ENCODE assay signal across 27 mouse cellular contexts in the genomic region with DNA sequence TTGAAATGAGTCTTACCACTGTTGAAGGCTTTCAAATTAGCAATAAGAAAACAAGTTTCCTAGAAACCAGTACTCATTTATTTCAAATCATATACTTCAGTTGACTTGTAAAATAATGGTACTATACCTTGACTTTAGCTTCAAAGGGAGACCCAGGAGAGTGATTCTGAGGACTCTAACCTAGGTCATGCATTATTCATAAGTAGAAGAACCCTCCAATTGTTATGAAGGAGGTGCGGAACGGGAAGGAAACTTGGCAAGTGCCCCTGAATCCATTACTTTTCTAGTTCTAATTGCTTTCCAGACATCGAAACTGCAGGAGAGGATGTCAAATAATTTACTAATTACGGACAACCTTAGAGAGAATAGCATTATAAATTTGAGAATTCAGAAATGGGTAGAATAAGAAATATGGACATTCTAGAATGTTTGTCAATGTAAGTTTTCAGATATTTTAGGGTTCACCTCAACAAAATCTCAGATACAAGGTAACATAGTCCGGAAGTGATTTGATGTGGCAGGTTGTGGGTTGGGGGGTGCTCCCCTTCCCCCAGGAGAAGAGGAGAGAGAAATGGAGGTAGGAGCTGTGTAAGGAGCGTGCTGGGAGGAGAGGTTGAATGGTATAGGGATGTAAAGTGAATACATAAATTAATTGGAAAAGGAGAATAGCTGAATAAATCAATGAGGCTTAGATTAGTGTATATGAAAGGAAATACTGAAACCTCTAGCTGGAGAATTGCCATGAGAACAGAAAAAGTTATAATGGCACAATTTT.
A peak's percentile ranks its signal among the peaks of the same experiment; 100 is the strongest.
DNase-seq lines count a peak whose midpoint lies in the region; ATAC-seq lines count a peak whose summit lies in the region.
"Had no signal": no experiment of that assay in that cellular context is flagged by ENCODE, and none has a peak within 500 bp of the region (broad histone marks: within the 10 kb centered on the region; RNA-seq: fewer than 3 reads in every experiment).

No protein-coding gene starts in this region.

- no peak for DNase-seq in forebrain, embryonic 11.5 days (ENCODE audit: low spot score)
- DNase-seq in forebrain, embryonic 10.5 days (ENCODE audit: extremely low spot score, low spot score) = no peak
- no peak for DNase-seq in neural tube, embryonic 10.5 days (ENCODE audit: extremely low spot score, low spot score)
- DNase-seq in midbrain, embryonic 14.5 days = peak; percentile 29
- no peak for DNase-seq in thymus, postnatal 10 days (ENCODE audit: low spot score in 2 of 2)
- no peak for DNase-seq in retina, postnatal 1 day
- no peak for DNase-seq in lung, postnatal 14 days
- DNase-seq: adrenal gland, adult 8-10 months; cerebellum, adult 11 months; cerebellum, adult 9-10 months; heart, adult 2 months; heart, postnatal 4 days; kidney, adult 11 months; kidney, postnatal 14 days; lung, postnatal 36 days; spleen, adult 18-20 months; thymus, postnatal 36 days had no signal

- no peaks in the 10 kb centered on the region for H3K9me3 ChIP-seq in forebrain, embryonic 11.5 days (ENCODE audit: control insufficient read depth, low read length)
- H3K9me3 ChIP-seq in forebrain, embryonic 10.5 days = no peaks in the 10 kb centered on the region
- H3K9me3 ChIP-seq in neural tube, embryonic 14.5 days (ENCODE audit: control insufficient read depth, low read length) = no peaks in the 10 kb centered on the region
- H3K9me3 ChIP-seq in midbrain, embryonic 14.5 days (ENCODE audit: control insufficient read depth, low read length) = no peaks in the 10 kb centered on the region
- H3K9me3 ChIP-seq: embryonic facial prominence, embryonic 12.5 days; heart, embryonic 12.5 days; limb, embryonic 13.5 days; lung, embryonic 15.5 days; neural tube, embryonic 13.5 days had no signal

- no peaks in the 10 kb centered on the region for H3K4me1 ChIP-seq in forebrain, embryonic 11.5 days (replicated peaks; ENCODE audit: control insufficient read depth, insufficient read depth, low read length)
- no peaks in the 10 kb centered on the region for H3K4me1 ChIP-seq in forebrain, embryonic 10.5 days
- no peaks in the 10 kb centered on the region for H3K4me1 ChIP-seq in neural tube, embryonic 14.5 days (ENCODE audit: control insufficient read depth, insufficient read depth, low read length)
- no peaks in the 10 kb centered on the region for H3K4me1 ChIP-seq in midbrain, embryonic 14.5 days (ENCODE audit: control insufficient read depth, insufficient read depth, low read length)
- H3K4me1 ChIP-seq: embryonic facial prominence, embryonic 12.5 days; heart, embryonic 12.5 days; limb, embryonic 13.5 days; lung, embryonic 15.5 days; neural tube, embryonic 13.5 days had no signal

- no peak overlapping the region for H3K9ac ChIP-seq in forebrain, embryonic 11.5 days (ENCODE audit: low read length)
- H3K9ac ChIP-seq in neural tube, embryonic 14.5 days (replicated peaks; ENCODE audit: low read depth, low read length) = no peak overlapping the region
- H3K9ac ChIP-seq in midbrain, embryonic 14.5 days (replicated peaks; ENCODE audit: low read length) = no peak overlapping the region
- H3K9ac ChIP-seq: embryonic facial prominence, embryonic 12.5 days; heart, embryonic 12.5 days; hindbrain, embryonic 14.5 days; limb, embryonic 13.5 days; lung, embryonic 15.5 days; neural tube, embryonic 13.5 days had no signal

- H3K4me3 ChIP-seq in forebrain, embryonic 11.5 days (ENCODE audit: low read depth, low read length) = no peak overlapping the region
- H3K4me3 ChIP-seq in forebrain, embryonic 10.5 days = no peak overlapping the region
- H3K4me3 ChIP-seq in neural tube, embryonic 14.5 days (ENCODE audit: low read depth, low read length) = no peak overlapping the region
- H3K4me3 ChIP-seq in midbrain, embryonic 14.5 days (replicated peaks; ENCODE audit: low read depth, low read length) = no peak overlapping the region
- H3K4me3 ChIP-seq: embryonic facial prominence, embryonic 12.5 days; heart, adult 2 months; heart, embryonic 12.5 days; limb, embryonic 13.5 days; lung, embryonic 15.5 days; neural tube, embryonic 13.5 days had no signal

- no peak overlapping the region for H3K27ac ChIP-seq in forebrain, embryonic 11.5 days (ENCODE audit: low read depth, low read length)
- no peak overlapping the region for H3K27ac ChIP-seq in forebrain, embryonic 10.5 days
- H3K27ac ChIP-seq in neural tube, embryonic 14.5 days (ENCODE audit: low read depth, low read length) = no peak overlapping the region
- H3K27ac ChIP-seq in midbrain, embryonic 14.5 days (replicated peaks; ENCODE audit: low read depth, low read length) = no peak overlapping the region
- H3K27ac ChIP-seq: embryonic facial prominence, embryonic 12.5 days; heart, adult 2 months; hindbrain, embryonic 14.5 days; limb, embryonic 13.5 days; lung, embryonic 15.5 days; neural tube, embryonic 13.5 days had no signal

- peak; percentile 88 for ATAC-seq in forebrain, embryonic 11.5 days (replicated peaks; ENCODE audit: low FRiP score)
- peak; percentile 49 for ATAC-seq in neural tube, embryonic 14.5 days (ENCODE audit: low read depth)
- ATAC-seq in midbrain, embryonic 14.5 days (ENCODE audit: low FRiP score, low TSS enrichment) = no peak; the same call in 1 of the 2 replicates
- ATAC-seq: inflammation-experienced regulatory T-cells, adult 6 months had no signal

- H3K27me3 ChIP-seq in forebrain, embryonic 11.5 days (ENCODE audit: control insufficient read depth, insufficient read depth, low read length) = no peaks in the 10 kb centered on the region
- H3K27me3 ChIP-seq in forebrain, embryonic 10.5 days (ENCODE audit: poor library complexity, severe bottlenecking) = no peaks in the 10 kb centered on the region
- no peaks in the 10 kb centered on the region for H3K27me3 ChIP-seq in neural tube, embryonic 14.5 days (ENCODE audit: control insufficient read depth, insufficient read depth, low read length)
- no peaks in the 10 kb centered on the region for H3K27me3 ChIP-seq in midbrain, embryonic 14.5 days (ENCODE audit: control insufficient read depth, insufficient read depth, low read length)
- H3K27me3 ChIP-seq: CH12.LX; embryonic facial prominence, embryonic 12.5 days; heart, embryonic 12.5 days; limb, embryonic 13.5 days; lung, embryonic 15.5 days; neural tube, embryonic 13.5 days had no signal

- WGBS in forebrain, embryonic 11.5 days = 48% methylated on average over 6 of the region's 6 CpGs
- 77% methylated on average over 6 of the region's 6 CpGs for WGBS in forebrain, embryonic 10.5 days
- WGBS in neural tube, embryonic 14.5 days = 48% methylated on average over 6 of the region's 6 CpGs
- WGBS in midbrain, embryonic 14.5 days = 59% methylated on average over 6 of the region's 6 CpGs

- no peak overlapping the region for H3K4me2 ChIP-seq in forebrain, embryonic 11.5 days (ENCODE audit: low read depth, low read length, severe bottlenecking)
- no peak overlapping the region for H3K4me2 ChIP-seq in neural tube, embryonic 14.5 days (ENCODE audit: low read depth, low read length)
- H3K4me2 ChIP-seq in midbrain, embryonic 14.5 days (ENCODE audit: low read length) = no peak overlapping the region
- H3K4me2 ChIP-seq: embryonic facial prominence, embryonic 12.5 days; heart, embryonic 12.5 days; hindbrain, embryonic 14.5 days; limb, embryonic 13.5 days; liver, embryonic 11.5 days; lung, embryonic 15.5 days; neural tube, embryonic 13.5 days had no signal

- H3K36me3 ChIP-seq in forebrain, embryonic 11.5 days (ENCODE audit: control insufficient read depth, insufficient read depth, low read length) = no peaks in the 10 kb centered on the region
- H3K36me3 ChIP-seq in forebrain, embryonic 10.5 days (replicated peaks) = no peaks in the 10 kb centered on the region
- no peaks in the 10 kb centered on the region for H3K36me3 ChIP-seq in neural tube, embryonic 14.5 days (ENCODE audit: control insufficient read depth, insufficient read depth, low read length)
- H3K36me3 ChIP-seq in midbrain, embryonic 14.5 days (ENCODE audit: control insufficient read depth, insufficient read depth, low read length) = no peaks in the 10 kb centered on the region
- H3K36me3 ChIP-seq: embryonic facial prominence, embryonic 12.5 days; heart, embryonic 12.5 days; limb, embryonic 13.5 days; lung, embryonic 15.5 days; neural tube, embryonic 13.5 days had no signal
